Mouse (Mus musculus) midbrain, embryonic 11.5 days (tissue): ENCODE measurements around the gene Nr2f2. TPM values are rescaled to one million over a fixed set of nuclear protein-coding genes. Genes with fewer than 3 reads are reported as not detected.

Experiments
- ATAC-seq: fragments of 200-750 bp; cut with Nextera tagmentation; 2 replicates; pipeline ENCODE4 v1.8.0; 2017; ENCODE audit warnings: moderate TSS enrichment, moderate library complexity; ENCODE audit not compliant: low FRiP score
- DNase-seq: peaks from one replicate; pipeline ENCODE4 v3.0.0; 2015; ENCODE audit warnings: low spot score; ENCODE audit errors: missing footprints
- H3K27ac ChIP-seq: fragments of 300-500 bp; sonication (generic); 2 replicates; pipeline ENCODE4 v1.5.1; 2014; ENCODE audit warnings: low read depth, low read length
- H3K27me3 ChIP-seq: fragments of 300-500 bp; sonication (generic); 2 replicates; pipeline ENCODE4 v1.6.1; 2014; ENCODE audit warnings: mild to moderate bottlenecking, low read length, moderate library complexity, mixed read lengths; ENCODE audit not compliant: control insufficient read depth, insufficient read depth
- H3K36me3 ChIP-seq: fragments of 300-500 bp; sonication (generic); 2 replicates; pipeline ENCODE4 v1.6.1; 2014; ENCODE audit warnings: mild to moderate bottlenecking, low read length, moderate library complexity, mixed read lengths; ENCODE audit not compliant: control insufficient read depth, insufficient read depth
- H3K4me1 ChIP-seq: fragments of 300-500 bp; sonication (generic); 2 replicates; pipeline ENCODE4 v1.6.1; 2014; ENCODE audit warnings: low read length; ENCODE audit not compliant: control insufficient read depth, insufficient read depth
- H3K4me2 ChIP-seq: fragments of 300-500 bp; sonication (generic); 2 replicates; pipeline ENCODE4 v1.6.1; 2014; ENCODE audit warnings: mild to moderate bottlenecking, moderate library complexity
- H3K4me3 ChIP-seq: fragments of 300-500 bp; sonication (generic); 2 replicates; pipeline ENCODE4 v1.5.1; 2014; ENCODE audit warnings: low read depth, low read length
- H3K9ac ChIP-seq: fragments of 300-500 bp; sonication (generic); 2 replicates; pipeline ENCODE4 v1.6.1; 2014; ENCODE audit warnings: low read length
- H3K9me3 ChIP-seq: fragments of 300-500 bp; sonication (generic); 2 replicates; pipeline ENCODE4 v1.6.1; 2016; ENCODE audit warnings: low read length; ENCODE audit not compliant: control insufficient read depth
- WGBS: fragments of 180-500 bp; shearing (Covaris S2); extraction: QIAGEN DNeasy Blood & Tissue Kit; methylation state at CpG from one replicate; pipeline ENCODE4 v1.1.7; 2014; 5-methylcytosine and 5-hydroxymethylcytosine counted together
- polyA plus RNA-seq: library from polyadenylated mRNA; unstranded; fragments of >200 nt; fragmentation: Nextera tagmentation; extraction: Ambion mirVana; gene quantifications from 2 replicates; pipeline ENCODE4 v1.2.1, GENCODE M21; 2014

Nr2f2 gene
- polyA plus RNA-seq, 1 experiment from 2014 or later, result 114 TPM

GRCm38 (mm10) chr7:70368751-70369060, 2.2 kb upstream of the Nr2f2 start:
- H3K27ac ChIP-seq, result peak overlapping the region; percentile 90
- H3K9me3 ChIP-seq, result no peaks in the 10 kb centered on the region
- DNase-seq (no peak), ATAC-seq (no peak)
- peaks cover 52% of the 10 kb centered on the region for H3K27me3 ChIP-seq
- no peaks in the 10 kb centered on the region for H3K36me3 ChIP-seq
- peak overlapping the region; percentile 71 for H3K4me2 ChIP-seq
- WGBS, result 2% methylated on average over 4 of the region's 4 CpGs
- H3K9ac ChIP-seq, result peak overlapping the region; percentile 67
- peaks cover 21% of the 10 kb centered on the region for H3K4me1 ChIP-seq
- H3K4me3 ChIP-seq, result peak overlapping the region; percentile 34

- H3K27ac ChIP-seq, result peak overlapping the region; percentile 90
- peak overlapping the region; percentile 41 for H3K4me3 ChIP-seq
- H3K9ac ChIP-seq, result peak overlapping the region; percentile 67; the same call in 1 of the 2 replicates
These were observed 1.7 kb upstream of the Nr2f2 start for GRCm38 (mm10) chr7:70368268-70368655.

DNA sequence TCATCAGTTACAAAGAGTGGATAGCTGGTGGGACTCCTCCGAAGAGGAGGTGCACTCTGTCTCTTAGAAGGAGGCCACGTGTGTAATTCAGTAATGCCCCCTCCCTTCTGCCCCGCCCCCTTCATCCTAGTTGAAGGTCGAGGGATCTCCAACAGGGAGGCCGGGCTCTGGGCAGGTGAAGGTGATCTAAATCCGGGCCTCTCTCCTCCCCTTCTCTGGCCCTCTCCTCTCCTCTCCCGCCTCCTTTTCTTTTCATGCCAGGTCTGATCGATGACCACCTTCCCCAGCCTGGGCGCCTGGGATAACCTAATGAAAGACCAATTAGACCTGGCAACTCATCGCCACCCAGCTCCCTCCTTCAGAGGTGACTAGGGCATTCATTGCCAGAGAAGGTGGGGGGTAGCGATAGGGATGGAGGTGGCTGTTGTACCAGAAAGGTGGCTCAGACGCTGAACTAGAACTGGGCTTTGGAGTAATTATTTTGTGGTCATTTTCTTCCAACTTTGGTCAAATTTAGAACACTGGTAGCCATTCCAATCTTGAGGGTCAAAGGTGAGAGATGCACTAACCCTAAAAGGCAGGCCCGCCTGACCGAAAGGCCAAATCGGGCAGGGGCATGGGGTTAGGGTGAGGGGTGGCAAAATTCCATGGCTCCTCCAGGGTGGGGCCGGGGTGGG, 1.2 kb upstream of the Nr2f2 start:
- WGBS, result 4% methylated on average over 16 of the region's 16 CpGs
- peaks cover 57% of the 10 kb centered on the region for H3K27me3 ChIP-seq

More at GRCm38 (mm10) chr7:70368268-70368655, 1.7 kb upstream of the Nr2f2 start:
- Histone ChIP-seq H3K4me1 (peaks cover 21% of the 10 kb centered on the region), H3K27me3 (peaks cover 56% of the 10 kb centered on the region), H3K36me3 (no peaks in the 10 kb centered on the region), H3K9me3 (no peaks in the 10 kb centered on the region), H3K4me2 (peak overlapping the region; percentile 71)
- ATAC-seq, result no peak
- no peak for DNase-seq
- 5% methylated on average over 6 of the region's 6 CpGs for WGBS

GRCm38 (mm10) chr7:70366808-70367095, 217 bp upstream of the Nr2f2 start:
- peak overlapping the region; percentile 80 for H3K9ac ChIP-seq
- H3K36me3 ChIP-seq, result no peaks in the 10 kb centered on the region
- no peak for DNase-seq
- peak overlapping the region; percentile 41 for H3K4me3 ChIP-seq
- peaks cover 55% of the 10 kb centered on the region for H3K27me3 ChIP-seq
- peak overlapping the region; percentile 71 for H3K4me2 ChIP-seq
- 0% methylated on average over 1 of the region's 1 CpGs for WGBS
- peaks cover 21% of the 10 kb centered on the region for H3K4me1 ChIP-seq
- no peak for ATAC-seq
- H3K27ac ChIP-seq, result peak overlapping the region; percentile 83
- H3K9me3 ChIP-seq, result no peaks in the 10 kb centered on the region

More for the DNA sequence above, 1.2 kb upstream of the Nr2f2 start:
- Histone ChIP-seq H3K9ac (peak overlapping the region; percentile 44; the same call in 1 of the 2 replicates), H3K4me2 (peak overlapping the region; percentile 71), H3K4me3 (peak overlapping the region; percentile 41), H3K36me3 (no peaks in the 10 kb centered on the region), H3K9me3 (no peaks in the 10 kb centered on the region), H3K4me1 (peaks cover 21% of the 10 kb centered on the region), H3K27ac (peak overlapping the region; percentile 90)
- ATAC-seq (no peak), DNase-seq (peak; percentile 93)

DNA sequence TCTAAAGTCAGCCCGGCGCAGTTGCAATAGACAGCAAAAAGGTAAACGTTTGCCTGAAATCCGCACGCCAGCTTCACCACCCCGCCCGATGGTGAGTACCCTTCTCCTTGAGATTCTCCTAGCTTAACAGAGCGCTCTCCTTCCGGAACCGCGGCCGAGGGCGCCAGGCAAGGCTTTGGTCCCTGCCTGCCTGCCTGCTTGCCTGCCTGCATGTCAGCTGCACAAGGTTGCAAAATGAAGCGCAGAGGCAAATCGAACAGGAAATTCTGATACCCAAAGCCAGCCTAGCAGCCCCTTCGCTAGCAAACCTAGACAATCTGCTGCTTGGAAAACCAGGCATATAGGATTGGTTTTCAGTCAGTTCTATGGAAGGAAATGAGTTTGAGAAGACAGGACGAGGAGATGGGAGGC, 1.1 kb downstream of the Nr2f2 start:
- DNase-seq (peak; percentile 96), ATAC-seq (no peak)
- peaks cover 18% of the 10 kb centered on the region for H3K4me1 ChIP-seq
- H3K9ac ChIP-seq, result peak overlapping the region; percentile 80
- H3K4me3 ChIP-seq, result peak overlapping the region; percentile 41
- WGBS, result under 1% methylated on average over 17 of the region's 17 CpGs
- H3K27me3 ChIP-seq, result peaks cover 44% of the 10 kb centered on the region
- H3K9me3 ChIP-seq, result no peaks in the 10 kb centered on the region
- peak overlapping the region; percentile 71 for H3K4me2 ChIP-seq
- peak overlapping the region; percentile 83 for H3K27ac ChIP-seq
- no peaks in the 10 kb centered on the region for H3K36me3 ChIP-seq

GRCm38 (mm10) chr7:70364798-70365197, 1.7 kb downstream of the Nr2f2 start:
- no peaks in the 10 kb centered on the region for H3K9me3 ChIP-seq
- 0% methylated on average over 3 of the region's 3 CpGs for WGBS
- DNase-seq, result peak; percentile 96
- peak overlapping the region; percentile 71 for H3K4me2 ChIP-seq
- H3K27me3 ChIP-seq, result peaks cover 41% of the 10 kb centered on the region
- peak overlapping the region; percentile 41 for H3K4me3 ChIP-seq
- peak overlapping the region; percentile 83 for H3K27ac ChIP-seq
- H3K9ac ChIP-seq, result peak overlapping the region; percentile 80
- peaks cover 13% of the 10 kb centered on the region for H3K4me1 ChIP-seq
- no peak for ATAC-seq
- H3K36me3 ChIP-seq, result no peaks in the 10 kb centered on the region

GRCm38 (mm10) chr7:70363351-70363750, 3.2 kb downstream of the Nr2f2 start:
- H3K27me3 ChIP-seq, result peaks cover 30% of the 10 kb centered on the region
- H3K27ac ChIP-seq, result peak overlapping the region; percentile 57
- no peaks in the 10 kb centered on the region for H3K36me3 ChIP-seq
- ATAC-seq (no peak), DNase-seq (no peak)
- peak overlapping the region; percentile 71 for H3K9ac ChIP-seq
- no peaks in the 10 kb centered on the region for H3K4me1 ChIP-seq
- H3K4me2 ChIP-seq, result peak overlapping the region; percentile 72
- H3K4me3 ChIP-seq, result peak overlapping the region; percentile 35
- no peaks in the 10 kb centered on the region for H3K9me3 ChIP-seq
- WGBS, result 8% methylated on average over 4 of the region's 4 CpGs

- H3K36me3 ChIP-seq, result no peaks in the 10 kb centered on the region; the same call in 1 of the 2 replicates
- H3K4me2 ChIP-seq, result peak overlapping the region; percentile 72
- peak overlapping the region; percentile 85 for H3K27ac ChIP-seq
- H3K9me3 ChIP-seq, result no peaks in the 10 kb centered on the region
- peak overlapping the region; percentile 98 for H3K9ac ChIP-seq
- ATAC-seq, result no peak
- 0 out of 2 replicates have a peak, but pooled peaks cover 2% of the 10 kb centered on the region for H3K4me1 ChIP-seq
- peak; percentile 96 for DNase-seq
- H3K4me3 ChIP-seq, result peak overlapping the region; percentile 91
- 1% methylated on average over 12 of the region's 12 CpGs for WGBS
- peaks cover 28% of the 10 kb centered on the region for H3K27me3 ChIP-seq
These were observed 3.9 kb downstream of the Nr2f2 start for GRCm38 (mm10) chr7:70362526-70363170.
